Mouse (Mus musculus): Measurements from ENCODE around the gene Zfp592. TPM values are rescaled to one million over a fixed set of nuclear protein-coding genes. Genes with fewer than 3 reads are reported as not detected.
A peak's percentile ranks its signal among the peaks of the same experiment; 100 is the strongest.

The Zfp592 gene
- polyA plus RNA-seq, 1 experiment from 2014 or later = 10.1 TPM

DNA sequence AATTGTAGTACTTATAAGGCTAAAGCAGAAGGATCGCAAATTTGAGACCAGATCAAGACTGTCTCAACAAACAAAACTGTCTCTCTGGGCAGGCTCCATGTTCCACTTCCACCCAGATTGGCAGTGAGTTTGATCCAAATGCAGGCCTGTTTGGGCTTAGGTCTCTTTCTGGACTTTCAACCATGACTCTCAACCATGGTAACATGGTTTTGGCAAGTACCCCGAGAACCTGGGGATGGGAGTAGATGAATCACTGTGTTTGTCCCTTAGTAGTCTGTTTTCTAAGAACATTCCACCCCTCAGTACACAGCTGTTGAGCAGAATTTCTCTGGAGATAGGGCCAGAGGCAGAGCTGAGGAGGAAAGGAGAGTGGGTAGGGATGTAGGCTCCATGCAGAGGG, 32.3 kb downstream of the Zfp592 start:
- H3K9me3 ChIP-seq (replicated peaks; ENCODE audit: control insufficient read depth, low read length) = no peaks in the 10 kb centered on the region
- no peak overlapping the region for H3K9ac ChIP-seq (ENCODE audit: low read length)
- H3K4me3 ChIP-seq (ENCODE audit: low read length) = no peak overlapping the region
- no peak overlapping the region for H3K27ac ChIP-seq (ENCODE audit: low read length)
- ATAC-seq (replicated peaks; ENCODE audit: extremely low read depth, insufficient read depth, low FRiP score) = no peak
- H3K4me1 ChIP-seq (ENCODE audit: control insufficient read depth, insufficient read depth, low read length) = no peaks in the 10 kb centered on the region
- H3K27me3 ChIP-seq (ENCODE audit: control insufficient read depth, insufficient read depth, low read length) = no peaks in the 10 kb centered on the region
- no peak overlapping the region for H3K4me2 ChIP-seq (ENCODE audit: low read depth, low read length)
- H3K36me3 ChIP-seq (ENCODE audit: control insufficient read depth, insufficient read depth) = peaks cover 61% of the 10 kb centered on the region
- WGBS = 95% methylated on average over 2 of the region's 2 CpGs

DNA sequence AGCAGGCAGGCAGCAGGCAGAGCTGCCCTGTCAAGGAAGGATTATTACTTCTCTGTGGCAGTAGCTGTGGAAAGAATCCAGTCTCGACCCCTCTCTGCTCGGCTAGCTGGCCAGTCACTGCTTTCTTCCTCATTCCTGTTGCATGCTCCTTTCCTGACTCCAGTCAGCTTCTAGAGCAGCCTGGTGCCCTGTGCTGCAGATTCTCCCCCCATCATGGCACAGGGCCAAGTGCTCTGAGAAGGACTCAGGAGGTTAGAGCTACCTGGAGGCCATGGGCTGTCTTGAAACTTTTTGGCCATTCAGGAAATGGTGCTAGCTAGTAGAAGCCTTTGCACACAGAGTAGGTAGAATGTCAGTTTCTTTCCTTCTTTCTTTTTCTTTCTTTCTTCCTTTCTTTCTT, 46.2 kb downstream of the Zfp592 start:
- ATAC-seq (replicated peaks; ENCODE audit: extremely low read depth, insufficient read depth, low FRiP score) = no peak
- Histone ChIP-seq H3K4me1 (ENCODE audit: control insufficient read depth, insufficient read depth, low read length) (no peaks in the 10 kb centered on the region), H3K4me3 (ENCODE audit: low read length) (no peak overlapping the region), H3K27me3 (ENCODE audit: control insufficient read depth, insufficient read depth, low read length) (no peaks in the 10 kb centered on the region), H3K27ac (ENCODE audit: low read length) (no peak overlapping the region), H3K36me3 (ENCODE audit: control insufficient read depth, insufficient read depth) (peaks cover 68% of the 10 kb centered on the region), H3K9me3 (replicated peaks; ENCODE audit: control insufficient read depth, low read length) (no peaks in the 10 kb centered on the region), H3K9ac (ENCODE audit: low read length) (no peak overlapping the region), H3K4me2 (ENCODE audit: low read depth, low read length) (no peak overlapping the region)
- WGBS = 34% methylated on average over 2 of the region's 2 CpGs

DNA sequence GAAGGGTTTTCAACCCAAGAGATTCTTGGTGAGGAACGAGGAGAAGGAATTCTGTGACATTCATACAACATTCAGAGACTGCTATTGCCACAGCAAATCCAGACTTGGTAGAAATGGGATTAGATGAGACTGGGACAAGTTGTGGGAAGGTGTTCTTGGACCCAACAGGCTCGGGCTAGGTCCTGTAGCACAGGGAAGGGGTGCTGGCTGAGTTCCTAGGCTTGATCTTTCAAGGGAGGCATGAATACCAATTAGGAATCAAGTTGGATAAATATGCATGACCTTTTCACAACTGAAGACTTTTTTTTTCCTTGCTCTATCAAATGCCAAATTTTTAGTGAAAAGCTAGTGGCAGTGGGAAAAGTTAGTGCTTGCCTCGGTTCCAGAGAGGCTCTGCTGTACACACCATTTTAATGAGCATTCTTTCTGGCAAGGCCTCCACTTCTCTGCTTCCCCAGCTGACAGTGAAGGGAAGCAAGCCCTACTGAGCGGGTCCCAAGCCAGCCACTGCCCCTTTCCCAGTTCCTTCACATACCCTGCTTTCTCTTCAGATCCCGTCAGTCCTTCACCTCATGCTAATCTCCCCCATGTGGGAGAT, 49.6 kb downstream of the Zfp592 start:
- 79% methylated on average over 5 of the region's 5 CpGs for WGBS
- Histone ChIP-seq H3K27ac (ENCODE audit: low read length) (no peak overlapping the region), H3K4me1 (ENCODE audit: control insufficient read depth, insufficient read depth, low read length) (no peaks in the 10 kb centered on the region), H3K36me3 (ENCODE audit: control insufficient read depth, insufficient read depth) (peaks cover 51% of the 10 kb centered on the region), H3K9me3 (replicated peaks; ENCODE audit: control insufficient read depth, low read length) (no peaks in the 10 kb centered on the region), H3K4me3 (ENCODE audit: low read length) (no peak overlapping the region), H3K27me3 (ENCODE audit: control insufficient read depth, insufficient read depth, low read length) (no peaks in the 10 kb centered on the region), H3K4me2 (ENCODE audit: low read depth, low read length) (no peak overlapping the region), H3K9ac (ENCODE audit: low read length) (no peak overlapping the region)
- no peak for ATAC-seq (replicated peaks; ENCODE audit: extremely low read depth, insufficient read depth, low FRiP score)

DNA sequence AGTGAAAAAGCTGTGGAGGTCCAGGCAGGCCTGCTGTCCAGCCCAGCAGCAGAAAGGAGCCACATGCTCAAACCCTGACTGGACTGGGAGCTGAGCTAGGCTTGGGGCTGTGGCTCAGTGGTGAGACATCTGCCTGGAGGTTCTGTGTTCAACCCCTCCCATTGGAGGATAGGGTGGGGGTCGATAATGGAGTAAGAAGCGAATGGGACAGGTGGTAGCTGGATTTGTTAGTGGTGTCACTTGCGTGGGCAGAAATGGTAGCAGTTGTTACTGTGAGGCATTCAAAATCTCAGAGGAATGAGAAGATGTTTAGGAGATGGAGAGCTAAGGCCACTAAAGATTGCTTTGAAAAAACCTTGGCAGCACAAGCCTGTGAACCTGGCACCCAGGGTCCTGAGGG, 54.4 kb downstream of the Zfp592 start:
- H3K4me1 ChIP-seq (ENCODE audit: control insufficient read depth, insufficient read depth, low read length) = no peaks in the 10 kb centered on the region
- H3K9ac ChIP-seq (ENCODE audit: low read length) = no peak overlapping the region
- H3K36me3 ChIP-seq (ENCODE audit: control insufficient read depth, insufficient read depth) = peaks cover 9% of the 10 kb centered on the region
- no peak overlapping the region for H3K27ac ChIP-seq (ENCODE audit: low read length)
- no peaks in the 10 kb centered on the region for H3K27me3 ChIP-seq (ENCODE audit: control insufficient read depth, insufficient read depth, low read length)
- no peaks in the 10 kb centered on the region for H3K9me3 ChIP-seq (replicated peaks; ENCODE audit: control insufficient read depth, low read length)
- H3K4me3 ChIP-seq (ENCODE audit: low read length) = no peak overlapping the region
- 88% methylated on average over 3 of the region's 3 CpGs for WGBS
- H3K4me2 ChIP-seq (ENCODE audit: low read depth, low read length) = no peak overlapping the region
- no peak for ATAC-seq (replicated peaks; ENCODE audit: extremely low read depth, insufficient read depth, low FRiP score)

DNA sequence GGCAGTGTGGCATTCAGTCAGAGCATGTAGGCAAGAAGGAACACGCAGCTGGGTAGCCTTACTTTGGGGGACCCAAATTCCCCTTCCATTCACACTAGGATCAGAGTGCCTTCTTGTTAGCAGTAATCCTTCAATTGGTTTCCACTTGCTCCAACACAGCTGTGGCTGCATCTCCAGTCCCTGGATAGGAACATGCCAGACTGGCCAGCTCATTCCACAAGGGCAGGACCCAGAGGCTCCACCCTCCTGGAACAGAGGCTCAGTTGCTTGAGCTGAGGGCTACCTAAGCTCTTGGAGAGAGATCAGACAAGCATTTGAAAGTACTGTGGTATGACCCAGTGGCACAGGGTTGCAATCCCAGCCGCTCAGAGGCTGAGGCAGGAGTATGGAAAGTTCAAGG, 55.0 kb downstream of the Zfp592 start:
- ATAC-seq (replicated peaks; ENCODE audit: extremely low read depth, insufficient read depth, low FRiP score) = no peak
- Histone ChIP-seq H3K9me3 (replicated peaks; ENCODE audit: control insufficient read depth, low read length) (no peaks in the 10 kb centered on the region), H3K9ac (ENCODE audit: low read length) (no peak overlapping the region), H3K27me3 (ENCODE audit: control insufficient read depth, insufficient read depth, low read length) (no peaks in the 10 kb centered on the region), H3K4me1 (ENCODE audit: control insufficient read depth, insufficient read depth, low read length) (no peaks in the 10 kb centered on the region), H3K4me3 (ENCODE audit: low read length) (no peak overlapping the region), H3K36me3 (ENCODE audit: control insufficient read depth, insufficient read depth) (peaks cover 4% of the 10 kb centered on the region), H3K27ac (ENCODE audit: low read length) (no peak overlapping the region), H3K4me2 (ENCODE audit: low read depth, low read length) (no peak overlapping the region)
- WGBS = 76% methylated on average over 2 of the region's 2 CpGs

DNA sequence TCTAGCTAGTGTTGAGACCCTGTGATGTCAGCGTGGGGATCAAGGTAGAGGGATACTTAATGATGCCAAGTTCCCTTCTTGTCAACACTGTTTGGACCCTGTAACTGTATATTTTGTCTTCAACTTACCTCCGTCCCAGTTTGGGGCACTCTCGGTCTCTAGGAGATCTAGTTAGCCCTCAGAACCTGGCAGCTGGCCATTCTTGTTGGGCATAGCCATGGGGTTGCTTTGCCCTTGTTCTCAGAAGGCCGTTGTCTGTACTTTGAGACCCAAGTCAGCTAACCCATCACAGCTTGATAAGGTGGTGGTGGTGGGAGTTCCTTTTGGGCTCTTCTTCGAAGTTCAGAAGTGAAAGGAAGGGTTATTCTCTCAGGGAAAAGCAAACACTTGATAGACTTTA, 56.5 kb downstream of the Zfp592 start:
- H3K36me3 ChIP-seq (ENCODE audit: control insufficient read depth, insufficient read depth) = no peaks in the 10 kb centered on the region
- WGBS = 78% methylated on average over 5 of the region's 5 CpGs
- no peak overlapping the region for H3K9ac ChIP-seq (ENCODE audit: low read length)
- H3K4me3 ChIP-seq (ENCODE audit: low read length) = no peak overlapping the region
- ATAC-seq (replicated peaks; ENCODE audit: extremely low read depth, insufficient read depth, low FRiP score) = no peak
- no peak overlapping the region for H3K27ac ChIP-seq (ENCODE audit: low read length)
- no peaks in the 10 kb centered on the region for H3K27me3 ChIP-seq (ENCODE audit: control insufficient read depth, insufficient read depth, low read length)
- no peak overlapping the region for H3K4me2 ChIP-seq (ENCODE audit: low read depth, low read length)
- no peaks in the 10 kb centered on the region for H3K9me3 ChIP-seq (replicated peaks; ENCODE audit: control insufficient read depth, low read length)
- no peaks in the 10 kb centered on the region for H3K4me1 ChIP-seq (ENCODE audit: control insufficient read depth, insufficient read depth, low read length)

DNA sequence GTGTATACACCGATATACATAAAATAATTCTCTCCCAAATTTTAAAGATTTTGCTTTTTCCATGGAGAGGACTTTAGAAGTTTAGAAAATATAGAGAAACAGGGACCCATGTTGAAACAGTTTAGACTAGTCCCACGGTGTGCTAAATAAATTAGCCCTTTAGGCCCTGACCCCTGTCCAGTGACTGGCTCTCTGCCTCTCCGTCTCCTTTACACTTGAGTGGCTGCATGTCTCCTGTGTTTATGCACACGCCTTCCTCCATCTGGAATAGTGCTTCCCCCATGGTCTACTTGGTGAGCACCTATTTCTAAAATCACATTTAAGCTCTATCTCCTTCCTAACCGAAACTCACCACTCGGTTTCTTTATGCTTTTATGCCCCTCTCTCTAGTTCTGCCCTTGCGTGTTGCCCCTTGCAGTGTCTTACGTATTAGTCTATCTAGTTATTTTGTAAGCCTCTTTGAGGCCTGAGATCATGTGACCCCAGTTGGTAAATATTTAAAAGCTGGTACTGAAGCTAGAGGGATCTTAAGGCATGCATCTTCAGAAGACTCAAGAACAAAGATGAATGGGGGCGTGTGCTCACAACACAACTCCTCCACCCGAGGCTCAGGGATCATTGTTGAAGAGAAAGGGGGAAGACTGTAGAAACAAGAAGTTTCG, 62.4 kb downstream of the Zfp592 start:
- peaks cover 22% of the 10 kb centered on the region for H3K4me1 ChIP-seq (ENCODE audit: control insufficient read depth, insufficient read depth, low read length)
- H3K27ac ChIP-seq (ENCODE audit: low read length) = no peak overlapping the region
- no peaks in the 10 kb centered on the region for H3K27me3 ChIP-seq (ENCODE audit: control insufficient read depth, insufficient read depth, low read length)
- no peak overlapping the region for H3K9ac ChIP-seq (ENCODE audit: low read length)
- ATAC-seq (replicated peaks; ENCODE audit: extremely low read depth, insufficient read depth, low FRiP score) = no peak
- H3K4me3 ChIP-seq (ENCODE audit: low read length) = no peak overlapping the region
- H3K4me2 ChIP-seq (ENCODE audit: low read depth, low read length) = no peak overlapping the region
- 80% methylated on average over 11 of the region's 11 CpGs for WGBS
- H3K36me3 ChIP-seq (ENCODE audit: control insufficient read depth, insufficient read depth) = no peaks in the 10 kb centered on the region
- H3K9me3 ChIP-seq (replicated peaks; ENCODE audit: control insufficient read depth, low read length) = no peaks in the 10 kb centered on the region

DNA sequence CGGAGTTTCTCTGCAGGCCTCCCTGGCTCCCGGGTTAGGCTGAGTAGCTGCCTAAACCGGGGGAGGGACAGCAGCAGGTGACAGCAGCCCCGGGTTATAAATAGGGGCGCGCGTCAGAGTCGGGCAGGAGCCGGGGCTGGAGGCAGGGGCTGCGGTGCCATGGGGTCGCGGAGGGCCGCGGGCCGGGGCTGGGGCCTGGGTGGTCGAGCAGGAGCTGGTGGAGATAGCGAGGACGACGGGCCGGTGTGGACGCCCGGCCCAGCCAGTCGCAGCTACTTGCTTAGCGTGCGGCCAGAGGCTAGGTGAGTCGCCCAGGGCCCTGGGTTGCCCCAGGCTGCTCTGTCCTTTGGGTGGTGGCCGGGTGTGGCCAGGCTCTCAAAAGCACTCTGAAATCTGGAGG, 64.0 kb downstream of the Zfp592 start, which contains the start of gene Alpk3:
TSS of gene Alpk3 (plus strand) at position 130 of the 400 bp plus-strand sequence.
- Histone ChIP-seq H3K27ac (ENCODE audit: low read length) (peak within 1 kb of the TSS; percentile 98), H3K9me3 (replicated peaks; ENCODE audit: control insufficient read depth, low read length) (no peaks in the 10 kb centered on the region), H3K36me3 (ENCODE audit: control insufficient read depth, insufficient read depth) (0 out of 2 replicates have a peak, but pooled peaks cover 3% of the 10 kb centered on the region), H3K4me2 (ENCODE audit: low read depth, low read length) (peak within 1 kb of the TSS; percentile 53), H3K4me3 (ENCODE audit: low read length) (peak within 1 kb of the TSS; percentile 59), H3K9ac (ENCODE audit: low read length) (peak within 1 kb of the TSS; percentile 71), H3K4me1 (ENCODE audit: control insufficient read depth, insufficient read depth, low read length) (peaks cover 22% of the 10 kb centered on the region), H3K27me3 (ENCODE audit: control insufficient read depth, insufficient read depth, low read length) (no peaks in the 10 kb centered on the region)
- 13% methylated on average over 27 of the region's 27 CpGs for WGBS
- peak; percentile 87 for ATAC-seq (replicated peaks; ENCODE audit: extremely low read depth, insufficient read depth, low FRiP score)

DNA sequence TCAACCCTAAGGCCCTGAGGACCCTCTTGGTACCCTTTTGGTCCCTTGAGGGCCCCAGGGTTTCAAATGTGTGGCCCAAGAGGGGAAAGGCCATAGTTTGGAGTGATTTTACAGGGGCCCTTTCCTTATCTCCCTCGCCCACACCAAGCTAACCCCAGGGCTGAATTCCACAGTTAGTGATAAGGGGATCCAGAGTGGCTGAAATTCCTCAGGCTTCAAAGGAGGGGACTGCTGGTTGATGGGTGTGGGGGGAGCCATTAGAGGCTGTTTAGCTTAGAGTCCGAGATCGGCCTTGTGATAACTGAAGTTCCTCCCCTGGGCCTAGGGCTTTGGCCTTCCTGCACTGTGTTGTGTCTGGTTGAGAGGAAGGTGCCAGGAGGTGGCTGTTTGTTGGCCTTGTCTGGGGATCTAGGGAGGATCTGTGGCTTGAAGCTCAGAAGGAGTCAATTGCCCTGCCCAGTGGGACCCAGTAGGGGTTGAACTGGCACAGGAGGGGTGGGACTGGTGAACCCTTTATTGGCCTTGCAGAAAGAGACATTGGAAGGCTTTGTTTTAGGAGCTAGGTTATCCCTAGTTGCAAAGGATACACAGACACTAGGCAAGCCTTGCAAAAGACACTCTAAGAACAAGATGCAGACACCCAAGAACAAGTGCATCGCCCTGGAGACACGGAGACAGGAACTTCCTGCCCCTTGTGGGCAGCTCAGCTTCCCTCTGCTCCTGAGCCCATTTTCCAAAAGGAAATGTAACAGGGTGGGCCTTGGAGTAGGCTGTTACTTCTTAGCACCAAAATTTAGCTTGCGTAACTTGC, 64.6 kb downstream of the Zfp592 start:
- peaks cover 24% of the 10 kb centered on the region for H3K4me1 ChIP-seq (ENCODE audit: control insufficient read depth, insufficient read depth, low read length)
- WGBS = 24% methylated on average over 6 of the region's 6 CpGs
- H3K27ac ChIP-seq (ENCODE audit: low read length) = peak overlapping the region; percentile 98

More for the DNA sequence above, 64.6 kb downstream of the Zfp592 start:
- Histone ChIP-seq H3K9ac (ENCODE audit: low read length) (peak overlapping the region; percentile 71), H3K4me2 (ENCODE audit: low read depth, low read length) (peak overlapping the region; percentile 53), H3K9me3 (replicated peaks; ENCODE audit: control insufficient read depth, low read length) (no peaks in the 10 kb centered on the region), H3K27me3 (ENCODE audit: control insufficient read depth, insufficient read depth, low read length) (no peaks in the 10 kb centered on the region), H3K4me3 (ENCODE audit: low read length) (peak overlapping the region; percentile 59), H3K36me3 (ENCODE audit: control insufficient read depth, insufficient read depth) (0 out of 2 replicates have a peak, but pooled peaks cover 3% of the 10 kb centered on the region)
- peak; percentile 39 for ATAC-seq (replicated peaks; ENCODE audit: extremely low read depth, insufficient read depth, low FRiP score)
